ENCODE assay signal across 22 mouse cellular contexts in genomic region chr9:32238899-32239298, GRCm38 (mm10).
A peak's percentile ranks its signal among the peaks of the same experiment; 100 is the strongest.
DNase-seq lines count a peak whose midpoint lies in the region; ATAC-seq and TF ChIP-seq lines count a peak whose summit lies in the region.
"Had no signal": no experiment of that assay in that cellular context is flagged by ENCODE, and none has a peak within 500 bp of the region (broad histone marks: within the 10 kb centered on the region; RNA-seq: fewer than 3 reads in every experiment).

No protein-coding gene starts in this region.

- no peak for TF ChIP-seq CTCF in kidney, postnatal 0 days (IDR thresholded peaks at IDR 0.05; ENCODE audit: low read depth)
- TF ChIP-seq CTCF in intestine, postnatal 0 days (IDR thresholded peaks at IDR 0.05; ENCODE audit: low read depth), result no peak

- H3K4me3 ChIP-seq in kidney, embryonic 14.5 days (ENCODE audit: low read length), result no peak overlapping the region
- H3K4me3 ChIP-seq in kidney, postnatal 0 days (replicated peaks; ENCODE audit: low read depth, low read length), result no peak overlapping the region
- H3K4me3 ChIP-seq in intestine, postnatal 0 days (ENCODE audit: low read depth, low read length), result no peak overlapping the region
- H3K4me3 ChIP-seq: embryonic facial prominence, embryonic 12.5 days; embryonic facial prominence, embryonic 15.5 days; gastrocnemius, adult 2 months; hindbrain, embryonic 12.5 days had no signal

- ATAC-seq in kidney, embryonic 14.5 days (ENCODE audit: low FRiP score, low TSS enrichment), result no peak
- ATAC-seq in kidney, postnatal 0 days (replicated peaks; ENCODE audit: low FRiP score, low read depth), result 0 out of 2 replicates have a peak, but pooled peaks have one; percentile 34
- peak; percentile 57; the same call in 1 of the 2 replicates for ATAC-seq in intestine, postnatal 0 days
- ATAC-seq: activated CD4-positive, CD25-positive, alpha-beta regulatory T cell, adult 4 months; forebrain, embryonic 14.5 days; forebrain, postnatal 0 days had no signal

- 0 out of 2 replicates have a peak overlapping the region, but pooled peaks have one; percentile 24 for H3K27ac ChIP-seq in kidney, embryonic 14.5 days (ENCODE audit: low read depth, low read length)
- H3K27ac ChIP-seq in kidney, postnatal 0 days, result peak overlapping the region; percentile 58
- peak overlapping the region; percentile 79 for H3K27ac ChIP-seq in intestine, postnatal 0 days (ENCODE audit: low read depth, low read length)
- H3K27ac ChIP-seq: embryonic facial prominence, embryonic 12.5 days; embryonic facial prominence, embryonic 15.5 days; gastrocnemius, adult 2 months; hindbrain, embryonic 12.5 days had no signal

- no peaks in the 10 kb centered on the region for H3K27me3 ChIP-seq in kidney, embryonic 14.5 days (ENCODE audit: control insufficient read depth, insufficient read depth, low read length)
- H3K27me3 ChIP-seq in kidney, postnatal 0 days (ENCODE audit: insufficient read depth, low read length), result no peaks in the 10 kb centered on the region
- H3K27me3 ChIP-seq in intestine, postnatal 0 days (replicated peaks; ENCODE audit: control insufficient read depth, insufficient read depth, low read length), result no peaks in the 10 kb centered on the region
- H3K27me3 ChIP-seq: embryonic facial prominence, embryonic 12.5 days; embryonic facial prominence, embryonic 15.5 days; hindbrain, embryonic 12.5 days had no signal

- peaks cover 6% of the 10 kb centered on the region; the same call in 1 of the 2 replicates for H3K36me3 ChIP-seq in kidney, embryonic 14.5 days (ENCODE audit: control insufficient read depth, insufficient read depth, low read length)
- 0 out of 2 replicates have a peak, but pooled peaks cover 4% of the 10 kb centered on the region for H3K36me3 ChIP-seq in kidney, postnatal 0 days (ENCODE audit: insufficient read depth, low read length)
- no peaks in the 10 kb centered on the region; the same call in 1 of the 2 replicates for H3K36me3 ChIP-seq in intestine, postnatal 0 days (ENCODE audit: control insufficient read depth, insufficient read depth)
- H3K36me3 ChIP-seq: embryonic facial prominence, embryonic 12.5 days; hindbrain, embryonic 12.5 days had no signal

- no peaks in the 10 kb centered on the region for H3K9me3 ChIP-seq in kidney, embryonic 14.5 days (ENCODE audit: control insufficient read depth, low read length)
- H3K9me3 ChIP-seq in kidney, postnatal 0 days (replicated peaks; ENCODE audit: low read length), result no peaks in the 10 kb centered on the region
- no peaks in the 10 kb centered on the region for H3K9me3 ChIP-seq in intestine, postnatal 0 days (ENCODE audit: control insufficient read depth)
- H3K9me3 ChIP-seq: embryonic facial prominence, embryonic 12.5 days; embryonic facial prominence, embryonic 15.5 days; hindbrain, embryonic 12.5 days had no signal

- no peak for DNase-seq in kidney, postnatal 10 days
- DNase-seq in kidney, postnatal 0 days (ENCODE audit: low spot score), result no peak
- no peak for DNase-seq in kidney, adult 11 months
- no peak for DNase-seq in spleen, postnatal 36 days (ENCODE audit: low spot score in 2 of 2)
- DNase-seq in cerebellum, adult 9-11 months, result no peak
- DNase-seq: adrenal gland, adult 8-10 months; adrenal gland, postnatal 25 days; cerebellum, adult 18-20 months; cerebellum, adult 9-10 months; cerebellum, postnatal 25 days; forebrain, postnatal 0 days; gastrocnemius, adult 2 months; gastrocnemius, postnatal 14 days; heart, adult 11 months had no signal

- H3K9ac ChIP-seq in kidney, embryonic 14.5 days (ENCODE audit: low read depth, low read length), result no peak overlapping the region
- H3K9ac ChIP-seq in kidney, postnatal 0 days (ENCODE audit: low read depth, low read length), result no peak overlapping the region
- H3K9ac ChIP-seq in intestine, postnatal 0 days (ENCODE audit: low read depth, low read length), result no peak overlapping the region
- H3K9ac ChIP-seq: embryonic facial prominence, embryonic 12.5 days; embryonic facial prominence, embryonic 15.5 days; forebrain, postnatal 0 days; hindbrain, embryonic 12.5 days had no signal

- H3K4me1 ChIP-seq in kidney, embryonic 14.5 days (ENCODE audit: control insufficient read depth, insufficient read depth, low read length), result 0 out of 2 replicates have a peak, but pooled peaks cover 3% of the 10 kb centered on the region
- peaks cover 2% of the 10 kb centered on the region; the same call in 1 of the 2 replicates for H3K4me1 ChIP-seq in kidney, postnatal 0 days (replicated peaks; ENCODE audit: insufficient read depth, low read length)
- no peaks in the 10 kb centered on the region; the same call in 1 of the 2 replicates for H3K4me1 ChIP-seq in intestine, postnatal 0 days (replicated peaks; ENCODE audit: control insufficient read depth, insufficient read depth, low read length)
- H3K4me1 ChIP-seq: embryonic facial prominence, embryonic 12.5 days; embryonic facial prominence, embryonic 15.5 days had no signal

- H3K4me2 ChIP-seq in kidney, embryonic 14.5 days (replicated peaks; ENCODE audit: low read depth, low read length), result no peak overlapping the region
- no peak overlapping the region for H3K4me2 ChIP-seq in kidney, postnatal 0 days (ENCODE audit: low read length)
- peak overlapping the region; percentile 48 for H3K4me2 ChIP-seq in intestine, postnatal 0 days (replicated peaks; ENCODE audit: low read depth)
- H3K4me2 ChIP-seq: embryonic facial prominence, embryonic 12.5 days; embryonic facial prominence, embryonic 15.5 days; heart, embryonic 11.5 days; hindbrain, embryonic 12.5 days had no signal

- 60% methylated on average over 10 of the region's 10 CpGs for WGBS in kidney, embryonic 14.5 days
- WGBS in kidney, postnatal 0 days, result 48% methylated on average over 10 of the region's 10 CpGs
- WGBS in intestine, postnatal 0 days, result 42% methylated on average over 10 of the region's 10 CpGs

Comparison
In these comparisons a context has a peak if more than half of its experiments do, and no peak if none do; other contexts are left out.
1. H3K27ac ChIP-seq: peak in every context shown above with its lines; median percentile 79 in intestine, postnatal 0 days; 58 in kidney, postnatal 0 days; 24 in kidney, embryonic 14.5 days.